Mouse (Mus musculus): ENCODE results near the gene Timm8a1.
"Not testable (repeated sequence)": the region's sequence is repeated elsewhere in the genome, so short reads cannot be mapped to it uniquely, and the experiment has no call there.

Gene Timm8a1

GRCm38 (mm10) chrX:134541145-134541954 is at the start of gene Timm8a1:
Gene Timm8a1, minus strand, starts transcription at chrX:134541865.
- peak; percentile 69 for DNase-seq (ENCODE audit: low spot score)

GRCm38 (mm10) chrX:134589836-134590235 is 48.2 kb upstream of the Timm8a1 start:
- no peak for DNase-seq (ENCODE audit: low spot score)

- DNase-seq (ENCODE audit: low spot score) = no peak
Observed at GRCm38 (mm10) chrX:134588997-134589396, 47.3 kb upstream of the Timm8a1 start.

GRCm38 (mm10) chrX:134588261-134588660 is 46.6 kb upstream of the Timm8a1 start:
- no peak for DNase-seq (ENCODE audit: low spot score)

- DNase-seq (ENCODE audit: low spot score) = no peak
Observed at GRCm38 (mm10) chrX:134586447-134586846, 44.8 kb upstream of the Timm8a1 start.

GRCm38 (mm10) chrX:134585103-134586002 is 43.7 kb upstream of the Timm8a1 start, which contains the start of gene Rpl36a:
Gene Rpl36a, plus strand, starts transcription at chrX:134585654.
- DNase-seq (ENCODE audit: low spot score) = peak; percentile 88

GRCm38 (mm10) chrX:134582888-134583669 is 41.4 kb upstream of the Timm8a1 start, which contains the start of gene Btk:
Gene Btk, minus strand, starts transcription at chrX:134583570.
- no peak for DNase-seq (ENCODE audit: low spot score)

- no peak for DNase-seq (ENCODE audit: low spot score)
Observed at GRCm38 (mm10) chrX:134582270-134582669, 40.6 kb upstream of the Timm8a1 start.

- DNase-seq (ENCODE audit: low spot score) = no peak
Observed at GRCm38 (mm10) chrX:134580528-134581305, 39.1 kb upstream of the Timm8a1 start.

GRCm38 (mm10) chrX:134577896-134578295 is 36.2 kb upstream of the Timm8a1 start:
- no peak for DNase-seq (ENCODE audit: low spot score)

GRCm38 (mm10) chrX:134566536-134567222 is 25.0 kb upstream of the Timm8a1 start:
- no peak for DNase-seq (ENCODE audit: low spot score)

GRCm38 (mm10) chrX:134564326-134564725 is 22.7 kb upstream of the Timm8a1 start:
- no peak for DNase-seq (ENCODE audit: low spot score)

- no peak for DNase-seq (ENCODE audit: low spot score)
Observed at GRCm38 (mm10) chrX:134554425-134554824, 12.8 kb upstream of the Timm8a1 start.

GRCm38 (mm10) chrX:134553326-134553725 is 11.7 kb upstream of the Timm8a1 start:
- DNase-seq (ENCODE audit: low spot score) = no peak

GRCm38 (mm10) chrX:134550903-134551302 is 9.2 kb upstream of the Timm8a1 start:
- DNase-seq (ENCODE audit: low spot score) = no peak

- DNase-seq (ENCODE audit: low spot score) = no peak
Observed at GRCm38 (mm10) chrX:134547330-134547729, 5.7 kb upstream of the Timm8a1 start.

- DNase-seq (ENCODE audit: low spot score) = no peak
Observed at GRCm38 (mm10) chrX:134541955-134542308, 267 bp upstream of the Timm8a1 start.

- DNase-seq (ENCODE audit: low spot score) = no peak
Observed at GRCm38 (mm10) chrX:134540414-134541135, 1.1 kb downstream of the Timm8a1 start.

GRCm38 (mm10) chrX:134539795-134540194 is 1.9 kb downstream of the Timm8a1 start:
- not testable (repeated sequence) for DNase-seq (ENCODE audit: low spot score)

GRCm38 (mm10) chrX:134533346-134533745 is 8.3 kb downstream of the Timm8a1 start:
- DNase-seq (ENCODE audit: low spot score) = no peak
